Comparison of ENCODE assay signal across 19 mouse cellular contexts in genomic region chr1:193543834-193544233, GRCm38 (mm10).
DNase-seq lines count a peak whose midpoint lies in the region; ATAC-seq and TF ChIP-seq lines count a peak whose summit lies in the region.
"Had no signal": no experiment of that assay in that cellular context is flagged by ENCODE, and none has a peak within 500 bp of the region (broad histone marks: within the 10 kb centered on the region; RNA-seq: fewer than 3 reads in every experiment).

No protein-coding gene starts in this region.

- DNase-seq in heart, adult 11 months = peak; percentile 28
- DNase-seq in heart, postnatal 4 days = no peak
- DNase-seq in liver, postnatal 0 days = peak; percentile 22
- DNase-seq in liver (no peak), NIH3T3 (ENCODE audit: low read depth) (peak; percentile 52)
- DNase-seq in neural tube, embryonic 10.5 days (ENCODE audit: extremely low spot score, low spot score) = no peak
- DNase-seq: cerebellum, adult 18-20 months; cerebellum, adult 9-10 months; cerebellum, postnatal 14 days; gastrocnemius, postnatal 10 days; gastrocnemius, postnatal 36 days had no signal

- H3K36me3 ChIP-seq in liver, postnatal 0 days (replicated peaks; ENCODE audit: insufficient read depth, low read length) = no peaks in the 10 kb centered on the region
- H3K36me3 ChIP-seq: forebrain, embryonic 10.5 days; hindbrain, embryonic 10.5 days; hindbrain, embryonic 13.5 days had no signal

- TF ChIP-seq EP300 in liver, postnatal 0 days (IDR thresholded peaks at IDR 0.05; ENCODE audit: low read depth) = no peak

- ATAC-seq in liver, postnatal 0 days = peak; percentile 93
- ATAC-seq: forebrain, embryonic 13.5 days; forebrain, embryonic 16.5 days; hindbrain, embryonic 16.5 days; Patski had no signal

- H3K9me3 ChIP-seq in liver, postnatal 0 days (ENCODE audit: low read length) = no peaks in the 10 kb centered on the region
- H3K9me3 ChIP-seq: forebrain, embryonic 10.5 days; forebrain, embryonic 13.5 days; hindbrain, embryonic 10.5 days; hindbrain, embryonic 13.5 days had no signal

- no peak overlapping the region for H3K4me3 ChIP-seq in liver, postnatal 0 days (ENCODE audit: low read depth, low read length)
- H3K4me3 ChIP-seq: forebrain, embryonic 10.5 days; forebrain, embryonic 13.5 days; hindbrain, embryonic 10.5 days; hindbrain, embryonic 13.5 days had no signal

- H3K27ac ChIP-seq in liver, postnatal 0 days (ENCODE audit: low read depth) = peak overlapping the region; percentile 84
- H3K27ac ChIP-seq: forebrain, embryonic 10.5 days; forebrain, embryonic 13.5 days; hindbrain, embryonic 10.5 days; hindbrain, embryonic 13.5 days had no signal

- no peaks in the 10 kb centered on the region for H3K27me3 ChIP-seq in liver, postnatal 0 days (ENCODE audit: insufficient read depth, low read length)
- H3K27me3 ChIP-seq: forebrain, embryonic 13.5 days; hindbrain, embryonic 13.5 days; Patski had no signal

- no peak for TF ChIP-seq CTCF in liver, postnatal 0 days (IDR thresholded peaks at IDR 0.05; ENCODE audit: low read depth)

- peaks cover 7% of the 10 kb centered on the region; the same call in 1 of the 2 replicates for H3K4me1 ChIP-seq in liver, postnatal 0 days (ENCODE audit: insufficient read depth)

- no peak overlapping the region for H3K9ac ChIP-seq in liver, postnatal 0 days (replicated peaks)
- H3K9ac ChIP-seq: forebrain, embryonic 13.5 days; hindbrain, embryonic 13.5 days had no signal

- 42% methylated on average over 3 of the region's 3 CpGs for WGBS in liver, postnatal 0 days (ENCODE audit: insufficient replicate concordance)

- no peak overlapping the region for H3K4me2 ChIP-seq in liver, postnatal 0 days (ENCODE audit: low read depth, low read length)
- H3K4me2 ChIP-seq: forebrain, embryonic 13.5 days; heart, embryonic 11.5 days; hindbrain, embryonic 13.5 days had no signal

Comparison
In these comparisons a context has a peak if more than half of its experiments do, and no peak if none do; other contexts are left out.
1. DNase-seq: peak in heart, adult 11 months (single experiment), liver, postnatal 0 days (single experiment) and NIH3T3 (single experiment); none in heart, postnatal 4 days (single experiment), liver (single experiment) and neural tube, embryonic 10.5 days (single experiment).